Mouse (Mus musculus): ENCODE measurements around the gene Rgl3. TPM values are rescaled to one million over a fixed set of nuclear protein-coding genes. Genes with fewer than 3 reads are reported as not detected.
A peak's percentile ranks its signal among the peaks of the same experiment; 100 is the strongest.

Gene Rgl3
- polyA plus RNA-seq, 1 experiment from 2014 or later = 26.8 TPM

GRCm38 (mm10) chr9:21969304-21969703 is 19.9 kb downstream of the Rgl3 start:
- Histone ChIP-seq H3K27ac (no peak overlapping the region), H3K4me2 (ENCODE audit: low read length) (no peak overlapping the region), H3K9ac (ENCODE audit: low read depth, low read length) (no peak overlapping the region), H3K36me3 (ENCODE audit: insufficient read depth, low read length) (peaks cover 15% of the 10 kb centered on the region; the same call in 1 of the 2 replicates), H3K4me3 (replicated peaks; ENCODE audit: low read depth, low read length) (no peak overlapping the region), H3K27me3 (ENCODE audit: insufficient read depth, low read length) (no peaks in the 10 kb centered on the region), H3K4me1 (replicated peaks; ENCODE audit: insufficient read depth, low read length) (no peaks in the 10 kb centered on the region), H3K9me3 (replicated peaks; ENCODE audit: low read length) (no peaks in the 10 kb centered on the region)
- DNase-seq (ENCODE audit: low spot score) (no peak), ATAC-seq (replicated peaks; ENCODE audit: low FRiP score, low read depth) (no peak)
- TF ChIP-seq CTCF (IDR thresholded peaks at IDR 0.05; ENCODE audit: low read depth) = no peak
- 80% methylated on average over 4 of the region's 4 CpGs for WGBS

GRCm38 (mm10) chr9:21968883-21969282 is 20.4 kb downstream of the Rgl3 start:
- no peaks in the 10 kb centered on the region for H3K4me1 ChIP-seq (replicated peaks; ENCODE audit: insufficient read depth, low read length)
- H3K27ac ChIP-seq = no peak overlapping the region
- peaks cover 12% of the 10 kb centered on the region; the same call in 1 of the 2 replicates for H3K36me3 ChIP-seq (ENCODE audit: insufficient read depth, low read length)
- no peak for TF ChIP-seq CTCF (IDR thresholded peaks at IDR 0.05; ENCODE audit: low read depth)
- no peaks in the 10 kb centered on the region for H3K27me3 ChIP-seq (ENCODE audit: insufficient read depth, low read length)
- H3K9ac ChIP-seq (ENCODE audit: low read depth, low read length) = no peak overlapping the region
- no peak overlapping the region for H3K4me3 ChIP-seq (replicated peaks; ENCODE audit: low read depth, low read length)
- DNase-seq (ENCODE audit: low spot score) (no peak), ATAC-seq (replicated peaks; ENCODE audit: low FRiP score, low read depth) (no peak)
- 36% methylated on average over 6 of the region's 6 CpGs for WGBS
- H3K4me2 ChIP-seq (ENCODE audit: low read length) = no peak overlapping the region
- no peaks in the 10 kb centered on the region for H3K9me3 ChIP-seq (replicated peaks; ENCODE audit: low read length)

- peak within 1 kb of the TSS; percentile 50 for H3K9ac ChIP-seq (ENCODE audit: low read depth, low read length)
- peaks cover 29% of the 10 kb centered on the region for H3K4me1 ChIP-seq (replicated peaks; ENCODE audit: insufficient read depth, low read length)
- no peaks in the 10 kb centered on the region for H3K36me3 ChIP-seq (ENCODE audit: insufficient read depth, low read length)
- TF ChIP-seq CTCF (IDR thresholded peaks at IDR 0.05; ENCODE audit: low read depth) = no peak
- ATAC-seq (replicated peaks; ENCODE audit: low FRiP score, low read depth) (peak; percentile 9; the same call in 1 of the 2 replicates), DNase-seq (ENCODE audit: low spot score) (peak; percentile 73)
- H3K27me3 ChIP-seq (ENCODE audit: insufficient read depth, low read length) = 0 out of 2 replicates have a peak, but pooled peaks cover 6% of the 10 kb centered on the region
- peak within 1 kb of the TSS; percentile 20; the same call in 1 of the 2 replicates for H3K27ac ChIP-seq
- peak within 1 kb of the TSS; percentile 51 for H3K4me3 ChIP-seq (replicated peaks; ENCODE audit: low read depth, low read length)
- H3K4me2 ChIP-seq (ENCODE audit: low read length) = peak within 1 kb of the TSS; percentile 89
- no peaks in the 10 kb centered on the region for H3K9me3 ChIP-seq (replicated peaks; ENCODE audit: low read length)
- WGBS = 12% methylated on average over 8 of the region's 8 CpGs
Measured at GRCm38 (mm10) chr9:21963417-21963816, 25.8 kb downstream of the Rgl3 start, which contains the start of gene Epor. Gene Epor, minus strand, starts transcription at chr9:21963506.

GRCm38 (mm10) chr9:21962416-21963059 is 26.7 kb downstream of the Rgl3 start:
- ATAC-seq (replicated peaks; ENCODE audit: low FRiP score, low read depth) = peak; percentile 48
- Histone ChIP-seq H3K9ac (ENCODE audit: low read depth, low read length) (peak overlapping the region; percentile 50), H3K9me3 (replicated peaks; ENCODE audit: low read length) (no peaks in the 10 kb centered on the region), H3K27me3 (ENCODE audit: insufficient read depth, low read length) (0 out of 2 replicates have a peak, but pooled peaks cover 6% of the 10 kb centered on the region), H3K36me3 (ENCODE audit: insufficient read depth, low read length) (no peaks in the 10 kb centered on the region), H3K4me2 (ENCODE audit: low read length) (peak overlapping the region; percentile 89), H3K27ac (0 out of 2 replicates have a peak overlapping the region, but pooled peaks have one; percentile 16), H3K4me3 (replicated peaks; ENCODE audit: low read depth, low read length) (peak overlapping the region; percentile 51), H3K4me1 (replicated peaks; ENCODE audit: insufficient read depth, low read length) (peaks cover 29% of the 10 kb centered on the region)
- DNase-seq (ENCODE audit: low spot score) = peak; percentile 87
- 5% methylated on average over 34 of the region's 34 CpGs for WGBS
- TF ChIP-seq CTCF (IDR thresholded peaks at IDR 0.05; ENCODE audit: low read depth) = peak; percentile 36; the same call in 1 of the 2 replicates

GRCm38 (mm10) chr9:21962010-21962409 is 27.2 kb downstream of the Rgl3 start:
- peaks cover 29% of the 10 kb centered on the region for H3K4me1 ChIP-seq (replicated peaks; ENCODE audit: insufficient read depth, low read length)
- H3K4me2 ChIP-seq (ENCODE audit: low read length) = peak overlapping the region; percentile 89
- ATAC-seq (replicated peaks; ENCODE audit: low FRiP score, low read depth) = peak; percentile 35
- WGBS = 0% methylated on average over 15 of the region's 15 CpGs
- H3K4me3 ChIP-seq (replicated peaks; ENCODE audit: low read depth, low read length) = peak overlapping the region; percentile 51
- peak overlapping the region; percentile 50 for H3K9ac ChIP-seq (ENCODE audit: low read depth, low read length)
- DNase-seq (ENCODE audit: low spot score) = peak; percentile 24
- TF ChIP-seq CTCF (IDR thresholded peaks at IDR 0.05; ENCODE audit: low read depth) = no peak; the same call in 1 of the 2 replicates
- H3K27me3 ChIP-seq (ENCODE audit: insufficient read depth, low read length) = 0 out of 2 replicates have a peak, but pooled peaks cover 6% of the 10 kb centered on the region
- 0 out of 2 replicates have a peak overlapping the region, but pooled peaks have one; percentile 16 for H3K27ac ChIP-seq
- H3K36me3 ChIP-seq (ENCODE audit: insufficient read depth, low read length) = no peaks in the 10 kb centered on the region
- no peaks in the 10 kb centered on the region for H3K9me3 ChIP-seq (replicated peaks; ENCODE audit: low read length)

GRCm38 (mm10) chr9:21961366-21961980 is 27.8 kb downstream of the Rgl3 start:
- Histone ChIP-seq H3K27ac (no peak overlapping the region), H3K4me1 (replicated peaks; ENCODE audit: insufficient read depth, low read length) (peaks cover 29% of the 10 kb centered on the region), H3K36me3 (ENCODE audit: insufficient read depth, low read length) (no peaks in the 10 kb centered on the region), H3K4me3 (replicated peaks; ENCODE audit: low read depth, low read length) (peak overlapping the region; percentile 51), H3K4me2 (ENCODE audit: low read length) (peak overlapping the region; percentile 89), H3K27me3 (ENCODE audit: insufficient read depth, low read length) (0 out of 2 replicates have a peak, but pooled peaks cover 6% of the 10 kb centered on the region), H3K9ac (ENCODE audit: low read depth, low read length) (peak overlapping the region; percentile 50; the same call in 1 of the 2 replicates), H3K9me3 (replicated peaks; ENCODE audit: low read length) (no peaks in the 10 kb centered on the region)
- under 1% methylated on average over 35 of the region's 35 CpGs for WGBS
- no peak; the same call in 1 of the 2 replicates for TF ChIP-seq CTCF (IDR thresholded peaks at IDR 0.05; ENCODE audit: low read depth)
- no peak for DNase-seq (ENCODE audit: low spot score)
- ATAC-seq (replicated peaks; ENCODE audit: low FRiP score, low read depth) = no peak

Measured in kidney, postnatal 0 days (tissue).